Mouse (Mus musculus): ENCODE measurements around the gene Zcrb1. TPM values are rescaled to one million over a fixed set of nuclear protein-coding genes. Genes with fewer than 3 reads are reported as not detected.
A peak's percentile ranks its signal among the peaks of the same experiment; 100 is the strongest.
"Not testable (repeated sequence)": the region's sequence is repeated elsewhere in the genome, so short reads cannot be mapped to it uniquely, and the experiment has no call there.

Gene Zcrb1
- polyA plus RNA-seq, 1 experiment: 118 TPM

GRCm38 (mm10) chr15:93405446-93405986, 7.4 kb upstream of the Zcrb1 start:
- no peak for DNase-seq (ENCODE audit: low read depth)
- TF ChIP-seq POLR2A (IDR thresholded peaks at IDR 0.05; ENCODE audit: borderline replicate concordance, extremely low read depth, insufficient read depth, insufficient read length, poor library complexity, severe bottlenecking) (no peak), CTCF (IDR thresholded peaks at IDR 0.05; ENCODE audit: borderline replicate concordance, extremely low read depth, insufficient read depth, insufficient read length) (no peak)

GRCm38 (mm10) chr15:93404849-93405248, 6.7 kb upstream of the Zcrb1 start:
- DNase-seq (ENCODE audit: low read depth): no peak
- TF ChIP-seq CTCF (IDR thresholded peaks at IDR 0.05; ENCODE audit: borderline replicate concordance, extremely low read depth, insufficient read depth, insufficient read length) (no peak), POLR2A (IDR thresholded peaks at IDR 0.05; ENCODE audit: borderline replicate concordance, extremely low read depth, insufficient read depth, insufficient read length, poor library complexity, severe bottlenecking) (no peak)

- no peak for TF ChIP-seq POLR2A (IDR thresholded peaks at IDR 0.05; ENCODE audit: borderline replicate concordance, extremely low read depth, insufficient read depth, insufficient read length, poor library complexity, severe bottlenecking)
- no peak for TF ChIP-seq CTCF (IDR thresholded peaks at IDR 0.05; ENCODE audit: borderline replicate concordance, extremely low read depth, insufficient read depth, insufficient read length)
- no peak for DNase-seq (ENCODE audit: low read depth)
These were observed 4.6 kb upstream of the Zcrb1 start for GRCm38 (mm10) chr15:93402730-93403129.

GRCm38 (mm10) chr15:93401446-93401845, 3.3 kb upstream of the Zcrb1 start:
- TF ChIP-seq CTCF (IDR thresholded peaks at IDR 0.05; ENCODE audit: borderline replicate concordance, extremely low read depth, insufficient read depth, insufficient read length) (no peak), POLR2A (IDR thresholded peaks at IDR 0.05; ENCODE audit: borderline replicate concordance, extremely low read depth, insufficient read depth, insufficient read length, poor library complexity, severe bottlenecking) (no peak)
- DNase-seq (ENCODE audit: low read depth): no peak

GRCm38 (mm10) chr15:93398699-93399540, 786 bp upstream of the Zcrb1 start:
- DNase-seq (ENCODE audit: low read depth): peak; percentile 13
- no peak for TF ChIP-seq POLR2A (IDR thresholded peaks at IDR 0.05; ENCODE audit: borderline replicate concordance, extremely low read depth, insufficient read depth, insufficient read length, poor library complexity, severe bottlenecking)
- TF ChIP-seq CTCF (IDR thresholded peaks at IDR 0.05; ENCODE audit: borderline replicate concordance, extremely low read depth, insufficient read depth, insufficient read length): no peak

GRCm38 (mm10) chr15:93397269-93397668, 865 bp downstream of the Zcrb1 start:
- no peak for TF ChIP-seq POLR2A (IDR thresholded peaks at IDR 0.05; ENCODE audit: borderline replicate concordance, extremely low read depth, insufficient read depth, insufficient read length, poor library complexity, severe bottlenecking)
- no peak for TF ChIP-seq CTCF (IDR thresholded peaks at IDR 0.05; ENCODE audit: borderline replicate concordance, extremely low read depth, insufficient read depth, insufficient read length)
- peak; percentile 40 for DNase-seq (ENCODE audit: low read depth)

GRCm38 (mm10) chr15:93381337-93381736, 16.8 kb downstream of the Zcrb1 start:
- TF ChIP-seq CTCF (IDR thresholded peaks at IDR 0.05; ENCODE audit: borderline replicate concordance, extremely low read depth, insufficient read depth, insufficient read length): no peak
- TF ChIP-seq POLR2A (IDR thresholded peaks at IDR 0.05; ENCODE audit: borderline replicate concordance, extremely low read depth, insufficient read depth, insufficient read length, poor library complexity, severe bottlenecking): no peak
- DNase-seq (ENCODE audit: low read depth): no peak

- TF ChIP-seq CTCF (IDR thresholded peaks at IDR 0.05; ENCODE audit: borderline replicate concordance, extremely low read depth, insufficient read depth, insufficient read length) (peak; percentile 27; the same call in 1 of the 2 replicates), POLR2A (IDR thresholded peaks at IDR 0.05; ENCODE audit: borderline replicate concordance, extremely low read depth, insufficient read depth, insufficient read length, poor library complexity, severe bottlenecking) (no peak)
- DNase-seq (ENCODE audit: low read depth): no peak
These were observed 19.0 kb downstream of the Zcrb1 start for GRCm38 (mm10) chr15:93379177-93379576.

- no peak for DNase-seq (ENCODE audit: low read depth)
- TF ChIP-seq CTCF (IDR thresholded peaks at IDR 0.05; ENCODE audit: borderline replicate concordance, extremely low read depth, insufficient read depth, insufficient read length): no peak
- TF ChIP-seq POLR2A (IDR thresholded peaks at IDR 0.05; ENCODE audit: borderline replicate concordance, extremely low read depth, insufficient read depth, insufficient read length, poor library complexity, severe bottlenecking): no peak
These were observed 22.4 kb downstream of the Zcrb1 start for GRCm38 (mm10) chr15:93375696-93376095.

- DNase-seq (ENCODE audit: low read depth): not testable (repeated sequence)
These were observed 25.5 kb downstream of the Zcrb1 start for GRCm38 (mm10) chr15:93372525-93373119.

- TF ChIP-seq CTCF (IDR thresholded peaks at IDR 0.05; ENCODE audit: borderline replicate concordance, extremely low read depth, insufficient read depth, insufficient read length): no peak
- no peak for TF ChIP-seq POLR2A (IDR thresholded peaks at IDR 0.05; ENCODE audit: borderline replicate concordance, extremely low read depth, insufficient read depth, insufficient read length, poor library complexity, severe bottlenecking)
- DNase-seq (ENCODE audit: low read depth): no peak
These were observed 26.3 kb downstream of the Zcrb1 start for GRCm38 (mm10) chr15:93371838-93372237.

- DNase-seq (ENCODE audit: low read depth): no peak
- TF ChIP-seq CTCF (IDR thresholded peaks at IDR 0.05; ENCODE audit: borderline replicate concordance, extremely low read depth, insufficient read depth, insufficient read length): no peak
- TF ChIP-seq POLR2A (IDR thresholded peaks at IDR 0.05; ENCODE audit: borderline replicate concordance, extremely low read depth, insufficient read depth, insufficient read length, poor library complexity, severe bottlenecking): no peak
These were observed 29.6 kb downstream of the Zcrb1 start for GRCm38 (mm10) chr15:93368558-93368957.

All from brain, embryonic 14.5 days (tissue).